Mouse (Mus musculus): ENCODE results near the gene Mgat5b. TPM values are rescaled to one million over a fixed set of nuclear protein-coding genes. Genes with fewer than 3 reads are reported as not detected.

Gene Mgat5b
- polyA plus RNA-seq, 1 experiment from 2014 or later = 18.5 TPM

- 53% methylated on average over 5 of the region's 5 CpGs for WGBS
- ATAC-seq = no peak
- no peak overlapping the region for H3K9ac ChIP-seq
- no peaks in the 10 kb centered on the region for H3K9me3 ChIP-seq (replicated peaks)
- H3K27ac ChIP-seq = no peak overlapping the region
- H3K36me3 ChIP-seq (ENCODE audit: poor library complexity, severe bottlenecking) = peaks cover 74% of the 10 kb centered on the region
- no peak overlapping the region for H3K4me2 ChIP-seq
- H3K4me3 ChIP-seq = no peak overlapping the region
- H3K4me1 ChIP-seq = peaks cover 17% of the 10 kb centered on the region
- H3K27me3 ChIP-seq = no peaks in the 10 kb centered on the region
Observed at GRCm38 (mm10) chr11:116958601-116959000, 39.9 kb downstream of the Mgat5b start.

DNA sequence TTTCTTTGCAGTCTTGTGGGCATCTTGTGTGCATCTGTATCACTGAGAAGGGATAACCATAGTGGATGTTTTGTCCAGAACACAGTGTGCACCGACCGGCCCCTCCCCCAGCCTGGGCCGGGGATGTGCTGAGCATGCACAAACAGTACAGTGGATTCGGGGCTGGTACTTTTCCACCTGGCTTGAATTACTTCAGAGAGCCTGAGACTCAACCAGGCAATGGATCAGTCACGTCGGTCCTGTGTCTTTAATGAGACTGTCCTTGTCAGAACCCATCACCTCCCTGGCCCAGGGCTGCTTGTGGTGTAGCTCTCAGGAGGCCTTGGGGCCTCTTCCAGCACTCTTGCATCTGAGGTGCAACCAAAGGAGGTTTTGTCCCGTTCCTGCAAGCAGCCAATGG lies 46.4 kb downstream of the Mgat5b start:
- Histone ChIP-seq H3K27me3 (no peaks in the 10 kb centered on the region), H3K9ac (no peak overlapping the region), H3K36me3 (ENCODE audit: poor library complexity, severe bottlenecking) (peaks cover 81% of the 10 kb centered on the region), H3K27ac (0 out of 2 replicates have a peak overlapping the region, but pooled peaks have one; percentile 6), H3K4me2 (no peak overlapping the region), H3K9me3 (replicated peaks) (no peaks in the 10 kb centered on the region), H3K4me1 (peaks cover 7% of the 10 kb centered on the region; the same call in 1 of the 2 replicates), H3K4me3 (no peak overlapping the region)
- 80% methylated on average over 7 of the region's 7 CpGs for WGBS
- ATAC-seq = no peak

- Histone ChIP-seq H3K36me3 (ENCODE audit: poor library complexity, severe bottlenecking) (peaks cover 87% of the 10 kb centered on the region), H3K9ac (no peak overlapping the region), H3K4me3 (no peak overlapping the region), H3K4me1 (0 out of 2 replicates have a peak, but pooled peaks cover 4% of the 10 kb centered on the region), H3K9me3 (replicated peaks) (no peaks in the 10 kb centered on the region), H3K27ac (no peak overlapping the region; the same call in 1 of the 2 replicates), H3K4me2 (no peak overlapping the region), H3K27me3 (no peaks in the 10 kb centered on the region)
- WGBS = 63% methylated on average over 2 of the region's 2 CpGs
- ATAC-seq = no peak
Observed at GRCm38 (mm10) chr11:116965961-116966360, 47.3 kb downstream of the Mgat5b start.

- Histone ChIP-seq H3K4me3 (no peak overlapping the region), H3K27ac (no peak overlapping the region), H3K4me2 (no peak overlapping the region), H3K9ac (no peak overlapping the region), H3K36me3 (ENCODE audit: poor library complexity, severe bottlenecking) (peaks cover 74% of the 10 kb centered on the region), H3K9me3 (replicated peaks) (no peaks in the 10 kb centered on the region), H3K4me1 (peaks cover 25% of the 10 kb centered on the region), H3K27me3 (no peaks in the 10 kb centered on the region)
- no peak for ATAC-seq
- WGBS = 89% methylated on average over 9 of the region's 9 CpGs
Observed at GRCm38 (mm10) chr11:116968586-116968985, 49.9 kb downstream of the Mgat5b start.

DNA sequence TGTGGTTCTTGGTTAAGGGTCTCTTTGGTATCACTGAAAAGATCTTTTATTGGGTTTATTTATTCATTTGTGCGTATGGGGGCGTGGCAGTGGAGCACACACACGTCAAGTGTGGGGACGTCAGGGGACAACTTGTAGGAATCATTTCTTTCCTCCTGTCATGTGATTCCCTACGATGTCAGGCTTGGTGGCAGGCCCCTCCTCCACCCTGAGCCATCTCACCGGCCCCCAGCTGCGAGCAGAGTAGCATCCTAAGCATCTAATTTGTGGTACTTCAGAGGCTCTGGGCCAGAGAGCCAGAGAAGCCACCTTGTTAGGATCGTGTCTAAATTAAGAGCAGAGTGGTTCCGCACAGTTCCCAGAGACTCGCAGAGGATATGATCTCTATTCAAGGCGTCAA lies 50.8 kb downstream of the Mgat5b start:
- Histone ChIP-seq H3K36me3 (ENCODE audit: poor library complexity, severe bottlenecking) (peaks cover 74% of the 10 kb centered on the region), H3K4me1 (peaks cover 26% of the 10 kb centered on the region), H3K9ac (no peak overlapping the region), H3K4me2 (no peak overlapping the region), H3K4me3 (no peak overlapping the region), H3K9me3 (replicated peaks) (no peaks in the 10 kb centered on the region), H3K27me3 (no peaks in the 10 kb centered on the region), H3K27ac (no peak overlapping the region)
- ATAC-seq = no peak
- WGBS = 73% methylated on average over 11 of the region's 11 CpGs

- WGBS = 57% methylated on average over 4 of the region's 4 CpGs
- no peak for ATAC-seq
- Histone ChIP-seq H3K9ac (no peak overlapping the region), H3K4me1 (peaks cover 22% of the 10 kb centered on the region), H3K4me3 (no peak overlapping the region), H3K36me3 (ENCODE audit: poor library complexity, severe bottlenecking) (peaks cover 82% of the 10 kb centered on the region), H3K27ac (no peak overlapping the region), H3K27me3 (no peaks in the 10 kb centered on the region), H3K9me3 (replicated peaks) (no peaks in the 10 kb centered on the region), H3K4me2 (no peak overlapping the region)
Observed at GRCm38 (mm10) chr11:116970847-116971246, 52.2 kb downstream of the Mgat5b start.

DNA sequence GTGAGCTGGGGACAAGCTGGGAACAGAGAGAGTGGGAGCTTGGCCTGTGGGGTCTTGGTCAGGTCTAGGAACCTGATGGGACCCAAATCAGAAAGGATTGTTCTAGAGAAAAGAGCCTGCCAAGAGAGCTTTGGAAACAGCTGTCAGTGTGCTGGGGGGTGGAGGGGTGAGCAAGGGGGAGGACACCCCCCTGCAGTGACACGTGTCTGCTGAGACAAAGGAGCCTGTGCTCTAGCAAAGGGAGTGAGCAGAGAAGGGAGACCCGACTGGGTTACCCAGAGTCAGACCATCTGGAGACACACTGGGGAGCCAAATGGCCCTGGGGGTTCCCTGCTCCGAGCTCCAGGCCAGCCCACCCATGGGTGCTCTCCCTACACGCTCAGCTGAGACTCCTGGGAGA lies 54.2 kb downstream of the Mgat5b start:
- H3K36me3 ChIP-seq (ENCODE audit: poor library complexity, severe bottlenecking) = peaks cover 80% of the 10 kb centered on the region
- peak; percentile 78 for ATAC-seq
- H3K9ac ChIP-seq = no peak overlapping the region; the same call in 1 of the 2 replicates
- no peaks in the 10 kb centered on the region for H3K27me3 ChIP-seq
- peak overlapping the region; percentile 79 for H3K27ac ChIP-seq
- no peak overlapping the region for H3K4me2 ChIP-seq
- H3K4me1 ChIP-seq = peaks cover 22% of the 10 kb centered on the region
- H3K4me3 ChIP-seq = no peak overlapping the region
- H3K9me3 ChIP-seq (replicated peaks) = no peaks in the 10 kb centered on the region
- WGBS = 43% methylated on average over 4 of the region's 4 CpGs

DNA sequence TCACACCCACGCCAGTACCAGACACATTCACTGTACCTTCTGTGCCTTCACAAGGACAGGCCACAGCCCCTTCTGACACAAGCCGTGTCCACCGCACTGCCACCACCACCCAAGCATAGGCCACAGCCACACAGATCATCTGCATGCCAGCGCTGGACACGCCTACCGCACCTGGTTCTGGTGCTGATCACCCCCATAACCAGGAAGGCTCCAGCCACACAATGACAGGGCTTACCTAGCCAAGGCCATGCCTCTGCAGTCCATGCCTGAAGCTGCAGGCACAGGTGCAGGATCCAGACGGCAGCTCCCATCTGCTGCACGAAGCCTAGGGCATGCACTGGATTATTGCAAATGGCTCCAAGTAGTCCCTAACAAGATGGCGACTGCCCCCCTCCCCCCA lies 54.8 kb downstream of the Mgat5b start:
- WGBS = 91% methylated on average over 9 of the region's 9 CpGs
- H3K4me1 ChIP-seq = peaks cover 22% of the 10 kb centered on the region
- no peak overlapping the region for H3K4me3 ChIP-seq
- no peak overlapping the region for H3K9ac ChIP-seq
- no peaks in the 10 kb centered on the region for H3K27me3 ChIP-seq
- no peaks in the 10 kb centered on the region for H3K9me3 ChIP-seq (replicated peaks)
- ATAC-seq = no peak
- H3K36me3 ChIP-seq (ENCODE audit: poor library complexity, severe bottlenecking) = peaks cover 80% of the 10 kb centered on the region
- H3K27ac ChIP-seq = peak overlapping the region; percentile 79
- H3K4me2 ChIP-seq = no peak overlapping the region

- no peaks in the 10 kb centered on the region for H3K27me3 ChIP-seq
- no peak overlapping the region for H3K4me3 ChIP-seq
- no peaks in the 10 kb centered on the region for H3K9me3 ChIP-seq (replicated peaks)
- WGBS = 88% methylated on average over 7 of the region's 7 CpGs
- H3K27ac ChIP-seq = peak overlapping the region; percentile 79; the same call in 1 of the 2 replicates
- peaks cover 80% of the 10 kb centered on the region for H3K36me3 ChIP-seq (ENCODE audit: poor library complexity, severe bottlenecking)
- no peak for ATAC-seq
- no peak overlapping the region for H3K4me2 ChIP-seq
- H3K4me1 ChIP-seq = peaks cover 22% of the 10 kb centered on the region
- H3K9ac ChIP-seq = no peak overlapping the region
Observed at GRCm38 (mm10) chr11:116974341-116974740, 55.7 kb downstream of the Mgat5b start.

DNA sequence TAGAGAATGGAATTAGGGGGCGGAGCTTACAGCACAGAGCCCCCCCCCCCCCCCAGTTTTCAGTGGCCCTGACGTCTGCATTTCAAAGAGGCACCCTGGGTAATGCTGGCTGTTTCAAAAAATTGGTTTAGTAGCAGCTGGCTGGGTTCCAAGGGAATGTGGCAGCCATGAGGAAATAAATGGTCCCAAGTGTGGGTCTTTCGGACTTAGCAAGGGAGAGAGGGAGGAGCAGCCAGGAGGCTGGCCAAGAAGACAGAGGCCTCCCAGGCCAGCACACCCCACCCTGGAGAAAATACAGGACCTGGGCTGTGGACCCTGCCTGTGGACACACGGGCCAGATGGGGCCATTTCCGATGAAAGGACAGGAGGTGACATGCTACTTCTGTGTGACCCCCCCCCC lies 61.6 kb downstream of the Mgat5b start:
- Histone ChIP-seq H3K4me1 (peaks cover 15% of the 10 kb centered on the region), H3K27me3 (no peaks in the 10 kb centered on the region), H3K9me3 (replicated peaks) (no peaks in the 10 kb centered on the region), H3K9ac (no peak overlapping the region), H3K4me3 (no peak overlapping the region), H3K27ac (peak overlapping the region; percentile 78), H3K36me3 (ENCODE audit: poor library complexity, severe bottlenecking) (peaks cover 86% of the 10 kb centered on the region), H3K4me2 (no peak overlapping the region)
- ATAC-seq = peak; percentile 29; the same call in 1 of the 2 replicates
- 47% methylated on average over 5 of the region's 5 CpGs for WGBS

DNA sequence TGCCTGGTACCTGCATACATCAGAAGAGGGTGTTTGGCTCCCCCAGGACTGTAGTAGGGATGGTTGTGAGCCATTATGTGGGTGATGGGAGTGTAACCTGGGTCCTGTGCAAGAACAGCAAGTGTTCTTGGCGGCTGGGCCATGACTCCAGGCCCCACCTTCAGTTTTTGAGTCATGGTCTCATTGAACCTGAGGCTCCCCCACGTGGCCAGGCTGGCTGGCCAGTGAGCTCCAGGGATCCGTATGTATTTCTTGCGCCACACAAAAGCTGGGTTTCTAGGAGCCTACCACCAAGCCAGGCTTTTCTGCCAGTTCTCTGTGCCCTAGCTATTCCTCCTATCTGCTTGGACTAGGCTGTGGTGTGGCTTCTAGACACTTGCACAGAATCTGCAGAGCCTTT lies 63.9 kb downstream of the Mgat5b start:
- H3K27me3 ChIP-seq = no peaks in the 10 kb centered on the region
- H3K9ac ChIP-seq = no peak overlapping the region
- no peak for ATAC-seq
- no peaks in the 10 kb centered on the region for H3K9me3 ChIP-seq (replicated peaks)
- peaks cover 15% of the 10 kb centered on the region for H3K4me1 ChIP-seq
- no peak overlapping the region for H3K4me2 ChIP-seq
- H3K36me3 ChIP-seq (ENCODE audit: poor library complexity, severe bottlenecking) = peaks cover 88% of the 10 kb centered on the region
- H3K4me3 ChIP-seq = no peak overlapping the region
- H3K27ac ChIP-seq = no peak overlapping the region
- 58% methylated on average over 4 of the region's 4 CpGs for WGBS

- no peaks in the 10 kb centered on the region for H3K9me3 ChIP-seq (replicated peaks)
- WGBS = 80% methylated on average over 15 of the region's 15 CpGs
- ATAC-seq = no peak
- H3K4me2 ChIP-seq = no peak overlapping the region
- no peak overlapping the region for H3K4me3 ChIP-seq
- peaks cover 62% of the 10 kb centered on the region for H3K36me3 ChIP-seq (ENCODE audit: poor library complexity, severe bottlenecking)
- H3K9ac ChIP-seq = no peak overlapping the region
- H3K4me1 ChIP-seq = peaks cover 17% of the 10 kb centered on the region
- H3K27ac ChIP-seq = no peak overlapping the region
- no peaks in the 10 kb centered on the region for H3K27me3 ChIP-seq
Observed at GRCm38 (mm10) chr11:116985504-116986385, 67.1 kb downstream of the Mgat5b start.
